Mouse (Mus musculus) gastrocnemius, adult 2 months (tissue): ENCODE measurements around the gene Rad51b. TPM values are rescaled to one million over a fixed set of nuclear protein-coding genes. Genes with fewer than 3 reads are reported as not detected.
A peak's percentile ranks its signal among the peaks of the same experiment; 100 is the strongest.

Experiments
- DNase-seq: peaks from one replicate; pipeline ENCODE4 v3.0.0; 2022
- H3K27ac ChIP-seq: fragments of 200-600 bp; 2 replicates; pipeline ENCODE4 v1.8.1; 2022; ENCODE audit warnings: mild to moderate bottlenecking
- H3K4me3 ChIP-seq: fragments of 200-600 bp; 2 replicates; pipeline ENCODE4 v1.8.1; 2022; ENCODE audit warnings: mild to moderate bottlenecking, moderate library complexity
- CTCF ChIP-seq: fragments of 200-600 bp; IDR thresholded peaks from 2 replicates; pipeline ENCODE4 v1.8.1; 2022; ENCODE audit warnings: antibody characterized with exemption, mild to moderate bottlenecking, moderate library complexity
- intact Hi-C: fragments of 180-260 bp; cut with DNase I; formaldehyde crosslinking; loops from one replicate; pipeline ENCODE4 v1.15.1; 2025
- total RNA-seq, 2 experiments: library from RNA; stranded (reverse); gene quantifications; 2 replicates each; pipeline ENCODE4 v1.2.3; 2021

Rad51b gene
- total RNA-seq, 2 experiments from 2014 or later = 0.11 TPM; not detected in 1

DNA sequence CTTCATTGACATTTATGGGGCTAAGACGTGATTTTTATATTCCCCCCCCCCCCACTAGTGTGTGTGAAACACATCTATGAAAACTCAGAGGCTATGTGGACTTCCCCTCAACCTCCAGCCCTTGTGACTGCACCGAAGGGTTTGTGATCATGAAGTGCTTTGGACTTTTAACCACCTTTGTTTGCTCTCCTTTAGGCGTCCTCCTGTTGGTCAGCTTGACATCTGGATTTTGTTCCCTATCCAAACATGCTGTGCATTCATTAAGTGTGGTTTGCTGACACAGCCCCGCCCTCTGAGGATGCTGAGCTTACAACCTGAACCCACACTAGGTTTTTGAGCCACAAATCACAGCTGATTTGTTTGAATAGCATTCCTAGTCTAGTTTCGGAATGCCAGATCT is 502.3 kb downstream of the Rad51b start:
- intact Hi-C loops = loop anchor here (5.0 kb wide), 1 partner anchor 78 kb away; no protein-coding TSS in a partner anchor

DNA sequence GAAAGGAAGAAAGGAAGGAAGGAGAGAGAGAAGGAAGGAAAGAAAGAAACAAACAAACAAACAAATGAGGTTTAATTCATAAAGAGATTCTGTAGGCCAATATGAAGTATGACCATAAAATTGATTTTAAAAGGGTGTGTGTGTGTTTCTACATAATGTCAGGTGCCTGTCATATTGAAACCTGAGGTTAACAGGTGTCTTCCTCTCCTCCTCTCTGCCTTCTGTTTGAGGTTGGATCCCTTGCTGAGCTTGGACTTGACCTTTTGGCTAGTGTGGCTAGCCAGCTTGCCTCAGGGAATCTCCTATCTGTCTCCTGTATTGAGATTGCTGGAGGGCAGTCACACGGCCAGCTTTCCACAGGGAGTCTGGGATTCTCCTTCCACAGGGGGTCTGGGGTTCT is 506.6 kb downstream of the Rad51b start:
- no peak for DNase-seq
- no peak for TF ChIP-seq CTCF
- Histone ChIP-seq H3K4me3 (no peak overlapping the region), H3K27ac (no peak overlapping the region)
- intact Hi-C loops = no loop called here

More for the DNA sequence above, 502.3 kb downstream of the Rad51b start:
- Histone ChIP-seq H3K27ac (no peak overlapping the region), H3K4me3 (no peak overlapping the region)
- no peak for DNase-seq
- TF ChIP-seq CTCF = no peak

GRCm38 (mm10) chr12:79804776-79805524 is 507.9 kb downstream of the Rad51b start:
- intact Hi-C loops = no loop called here
- no peak for DNase-seq
- Histone ChIP-seq H3K27ac (peak overlapping the region; percentile 35; the same call in 1 of the 2 replicates), H3K4me3 (no peak overlapping the region)
- TF ChIP-seq CTCF = no peak

GRCm38 (mm10) chr12:79806990-79807389 is 509.9 kb downstream of the Rad51b start:
- TF ChIP-seq CTCF = no peak
- Histone ChIP-seq H3K27ac (0 out of 2 replicates have a peak overlapping the region, but pooled peaks have one; percentile 28), H3K4me3 (no peak overlapping the region)
- intact Hi-C loops = loop anchor here (1.0 kb wide), 1 partner anchor 13 kb away; no protein-coding TSS in a partner anchor
- no peak for DNase-seq

DNA sequence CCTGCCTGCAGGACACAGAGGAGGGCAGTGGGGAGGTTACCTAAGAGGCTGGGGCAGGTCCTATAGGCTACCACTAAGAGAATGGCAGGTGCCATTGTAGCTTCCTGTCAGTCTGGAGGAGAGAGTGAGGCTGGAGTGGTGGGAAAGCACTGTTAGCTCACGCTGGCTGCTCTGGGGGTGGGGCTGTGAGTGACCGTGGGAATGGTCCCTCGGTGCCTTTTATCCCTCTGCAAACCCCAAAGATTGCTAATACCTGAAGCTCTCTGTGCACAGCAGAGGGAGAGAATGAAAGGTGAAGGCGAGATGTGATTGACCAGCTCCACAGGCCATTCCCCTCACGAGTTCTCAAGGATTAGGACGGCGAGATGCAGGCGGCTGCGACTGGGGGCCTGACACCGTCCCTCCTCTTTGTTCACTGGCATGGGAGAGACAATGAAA is 510.3 kb downstream of the Rad51b start:
- intact Hi-C loops = loop anchor here (1.0 kb wide), 1 partner anchor 13 kb away; no protein-coding TSS in a partner anchor
- TF ChIP-seq CTCF = no peak
- H3K27ac ChIP-seq = peak overlapping the region; percentile 28; the same call in 1 of the 2 replicates
- DNase-seq = no peak
- no peak overlapping the region for H3K4me3 ChIP-seq

- TF ChIP-seq CTCF = no peak
- DNase-seq = no peak
- Histone ChIP-seq H3K4me3 (no peak overlapping the region), H3K27ac (no peak overlapping the region)
- intact Hi-C loops = loop anchor here (1.0 kb wide), 1 partner anchor 14 kb away; no protein-coding TSS in a partner anchor
Measured at GRCm38 (mm10) chr12:79807938-79808401, 510.9 kb downstream of the Rad51b start.

GRCm38 (mm10) chr12:79808426-79809398 is 511.6 kb downstream of the Rad51b start:
- peak; percentile 27 for DNase-seq
- TF ChIP-seq CTCF = no peak
- Histone ChIP-seq H3K27ac (peak overlapping the region; percentile 49; the same call in 1 of the 2 replicates), H3K4me3 (no peak overlapping the region)
- intact Hi-C loops = no loop called here

DNA sequence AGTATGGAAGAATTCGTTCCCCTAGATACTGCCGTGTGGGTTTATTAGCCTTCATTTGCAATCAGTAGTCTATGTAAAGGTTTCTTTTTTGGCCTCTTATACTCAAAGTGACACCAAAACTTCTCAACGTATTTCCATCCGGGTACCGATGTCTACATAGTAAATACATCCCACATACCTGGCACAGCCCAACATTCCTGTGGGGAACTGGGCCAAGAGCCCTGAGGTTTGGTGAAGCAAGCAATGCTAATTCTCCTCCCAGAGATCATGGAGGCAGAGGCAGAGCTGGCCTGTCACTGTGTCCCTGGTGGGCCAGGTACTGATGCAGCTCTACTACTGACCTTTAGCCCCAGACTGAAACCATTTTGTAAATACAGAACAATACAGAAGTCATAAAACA is 512.4 kb downstream of the Rad51b start:
- DNase-seq = no peak
- intact Hi-C loops = no loop called here
- no peak for TF ChIP-seq CTCF
- Histone ChIP-seq H3K27ac (no peak overlapping the region), H3K4me3 (no peak overlapping the region)

GRCm38 (mm10) chr12:79812422-79812821 is 515.3 kb downstream of the Rad51b start:
- DNase-seq = no peak
- intact Hi-C loops = no loop called here
- Histone ChIP-seq H3K27ac (no peak overlapping the region), H3K4me3 (no peak overlapping the region)
- TF ChIP-seq CTCF = no peak

DNA sequence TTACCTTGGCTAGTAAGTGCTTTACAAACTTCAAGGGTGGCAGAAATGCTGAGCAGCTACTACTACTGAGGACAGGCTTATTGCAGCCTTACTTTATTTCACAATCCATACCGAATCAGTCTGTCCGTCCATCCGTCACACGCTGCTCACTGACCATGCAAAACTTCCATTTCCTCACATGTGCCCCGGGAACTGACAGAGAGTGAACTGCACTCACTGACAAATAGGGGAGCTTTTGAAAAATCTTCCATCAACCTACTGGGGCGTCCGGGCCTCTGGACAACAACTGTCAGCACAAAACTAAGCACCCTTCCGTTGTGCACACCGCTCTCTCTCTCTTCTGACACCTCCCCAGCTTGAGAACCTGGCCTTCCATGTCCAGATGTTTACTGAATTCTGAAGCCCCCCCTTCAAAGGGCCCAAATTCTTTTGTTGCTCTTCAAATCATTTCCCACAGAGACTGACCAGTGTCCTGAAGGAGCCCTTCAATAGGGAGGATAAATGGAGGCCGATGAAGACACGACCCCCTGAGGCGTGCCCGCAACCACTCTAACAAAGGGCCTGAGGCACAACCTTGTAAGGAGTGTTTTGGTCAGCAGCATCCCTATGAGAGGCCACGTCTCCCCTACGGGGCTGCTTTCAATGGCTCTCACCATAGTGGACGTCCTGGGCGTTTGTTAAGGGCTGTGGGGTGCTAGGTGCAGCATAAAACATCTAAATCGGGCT is 515.9 kb downstream of the Rad51b start:
- DNase-seq = no peak
- intact Hi-C loops = no loop called here

DNA sequence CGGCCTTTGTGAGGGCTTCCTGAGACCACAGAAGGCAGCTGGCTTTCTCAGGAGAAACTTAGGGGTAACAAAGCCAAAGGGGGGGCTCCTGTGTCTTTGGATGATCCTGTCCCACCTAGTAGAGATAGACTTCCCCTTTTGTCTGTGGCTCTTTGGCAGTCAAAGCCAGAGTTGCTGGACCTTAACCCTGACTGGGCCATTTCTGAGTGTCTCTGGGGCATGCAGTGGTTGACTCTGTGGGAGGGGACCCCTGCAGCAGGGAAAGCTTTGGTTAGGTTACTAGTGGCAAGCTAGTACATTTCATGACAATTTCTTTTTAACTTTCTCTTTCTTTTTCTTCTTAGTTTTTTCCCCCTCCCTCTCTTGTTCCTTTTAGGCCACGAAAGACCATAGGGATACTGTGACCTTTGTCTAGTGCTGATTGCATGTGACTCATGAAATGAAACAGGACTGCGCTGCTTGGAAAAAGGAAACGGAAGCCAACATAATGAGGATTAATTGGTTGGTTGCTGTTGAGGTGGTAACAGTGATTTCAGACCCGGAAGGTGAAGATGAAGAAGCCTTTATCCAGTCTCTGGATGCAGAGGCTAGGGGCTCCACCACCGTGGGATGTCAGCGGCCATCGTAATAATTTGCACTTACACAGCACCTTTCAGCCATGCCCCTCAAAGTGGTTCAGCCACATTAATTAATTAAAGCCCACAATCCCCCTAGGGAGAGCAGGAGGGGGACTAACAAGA is 516.7 kb downstream of the Rad51b start:
- intact Hi-C loops = no loop called here
- H3K27ac ChIP-seq = no peak overlapping the region
- H3K4me3 ChIP-seq = no peak overlapping the region
- TF ChIP-seq CTCF = no peak
- DNase-seq = no peak

More for the DNA sequence above, 515.9 kb downstream of the Rad51b start:
- no peak for TF ChIP-seq CTCF
- Histone ChIP-seq H3K27ac (no peak overlapping the region), H3K4me3 (no peak overlapping the region)
